Mouse (Mus musculus): Measurements from ENCODE around the gene Slc6a6. TPM values are rescaled to one million over a fixed set of nuclear protein-coding genes. Genes with fewer than 3 reads are reported as not detected.
A peak's percentile ranks its signal among the peaks of the same experiment; 100 is the strongest.

The Slc6a6 gene
- total RNA-seq, 4 experiments from 2014 or later = 91.8 to 114 (median 101) TPM

DNA sequence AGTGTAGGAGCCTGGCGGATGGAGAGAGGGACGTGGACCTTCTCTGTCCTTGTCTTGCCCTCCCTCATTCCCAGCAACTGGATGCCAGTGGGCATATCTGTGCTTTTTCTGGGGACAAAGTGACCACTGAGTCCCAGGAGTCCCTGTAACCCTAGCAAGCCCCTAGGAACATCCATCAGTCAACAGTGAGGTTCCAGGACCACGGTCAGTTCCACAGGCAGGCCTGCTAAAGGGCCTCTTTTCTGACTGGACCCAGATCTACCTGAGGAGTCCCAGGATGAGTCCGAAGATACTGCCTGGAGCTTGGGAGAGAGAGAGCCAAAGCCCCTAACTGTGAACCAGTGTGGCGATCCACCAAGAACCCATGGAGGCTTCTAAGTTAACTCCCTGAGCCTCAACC lies 90.1 kb downstream of the Slc6a6 start:
- no peak for DNase-seq (ENCODE audit: low spot score)

DNA sequence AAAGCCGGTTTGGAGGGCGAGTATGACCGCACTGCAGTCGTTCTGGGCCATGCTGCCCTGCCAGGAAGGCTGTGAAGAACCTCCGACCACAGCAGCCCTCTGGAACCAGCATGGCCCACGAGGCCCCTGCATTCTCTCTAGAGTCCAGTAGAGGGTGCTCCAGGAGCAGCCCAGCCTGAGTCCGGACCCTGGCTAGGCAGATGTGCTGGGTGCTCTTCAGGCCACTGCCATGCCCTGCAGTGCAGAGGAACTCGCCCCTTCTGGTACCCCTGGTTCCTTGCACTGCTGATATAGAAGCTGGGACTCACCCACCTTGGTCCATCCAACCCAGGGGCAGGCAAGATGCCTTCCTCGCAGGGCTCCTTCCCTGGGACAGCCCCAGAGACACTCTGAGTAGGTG lies 92.7 kb downstream of the Slc6a6 start:
- peak; percentile 56 for DNase-seq (ENCODE audit: low spot score)

DNA sequence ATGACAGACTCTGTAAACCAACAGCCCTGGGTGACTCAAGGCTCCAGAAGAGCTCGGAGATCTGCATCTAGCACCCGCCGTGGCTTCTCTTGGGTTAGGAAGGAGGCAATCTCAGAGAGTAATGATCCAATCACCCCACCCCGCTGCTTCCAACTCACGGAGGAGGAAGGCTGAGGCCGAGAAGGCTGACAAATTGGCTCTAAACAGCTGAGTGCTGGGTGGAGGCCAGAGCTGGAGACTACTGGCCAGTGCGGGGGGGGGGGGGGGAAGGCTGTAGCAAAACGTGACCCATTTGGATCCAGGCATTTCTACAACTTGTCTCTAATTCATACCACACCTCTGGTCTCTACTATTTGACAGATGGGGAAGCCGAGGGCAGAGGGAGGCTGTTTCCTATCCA lies 95.4 kb downstream of the Slc6a6 start:
- DNase-seq (ENCODE audit: low spot score) = no peak

DNA sequence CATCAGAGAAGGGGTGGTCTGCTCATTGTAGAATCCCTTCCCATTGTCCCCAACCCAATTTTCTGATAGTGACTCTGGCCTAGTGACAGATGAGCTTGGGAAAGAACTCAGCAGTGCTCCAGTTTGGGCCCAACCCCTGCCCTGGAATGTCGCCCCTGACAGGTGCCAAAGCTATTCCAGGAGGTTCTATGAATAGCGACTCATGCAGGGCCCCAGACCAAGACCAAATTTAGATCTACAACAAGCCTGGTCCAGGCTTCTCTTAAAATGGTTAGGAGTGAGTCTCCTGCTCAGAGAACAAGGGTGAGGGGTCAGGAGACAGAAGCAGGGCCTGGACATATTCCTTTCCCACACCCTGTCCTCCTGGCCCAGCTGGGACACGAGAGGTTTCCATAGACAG lies 101.2 kb downstream of the Slc6a6 start:
- peak; percentile 69 for DNase-seq (ENCODE audit: low spot score)

DNA sequence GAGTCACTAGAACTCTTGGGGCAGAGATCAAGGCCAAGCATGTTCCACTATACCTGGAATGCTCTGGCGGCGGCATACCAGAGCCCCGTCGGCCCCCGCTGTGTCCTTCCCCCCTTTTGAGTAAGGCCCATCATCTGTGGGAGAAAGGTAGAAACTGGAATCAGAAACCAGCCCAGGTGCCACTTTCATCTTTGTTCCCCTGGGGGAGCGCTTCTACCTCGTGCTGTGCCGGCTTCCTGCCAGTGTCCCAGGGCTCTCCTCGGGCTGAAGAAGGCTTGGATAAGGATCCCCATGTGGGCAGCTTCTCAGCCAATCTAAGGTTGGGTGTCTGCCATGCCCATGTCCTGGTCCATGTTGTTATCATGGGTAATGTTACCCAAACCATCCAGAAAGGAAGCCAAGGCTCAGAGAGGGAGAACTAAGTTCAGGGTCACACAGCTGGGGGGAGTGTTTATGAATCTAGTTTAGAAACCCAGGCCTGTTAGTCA lies 104.5 kb downstream of the Slc6a6 start:
- peak; percentile 35 for DNase-seq (ENCODE audit: low spot score)

DNA sequence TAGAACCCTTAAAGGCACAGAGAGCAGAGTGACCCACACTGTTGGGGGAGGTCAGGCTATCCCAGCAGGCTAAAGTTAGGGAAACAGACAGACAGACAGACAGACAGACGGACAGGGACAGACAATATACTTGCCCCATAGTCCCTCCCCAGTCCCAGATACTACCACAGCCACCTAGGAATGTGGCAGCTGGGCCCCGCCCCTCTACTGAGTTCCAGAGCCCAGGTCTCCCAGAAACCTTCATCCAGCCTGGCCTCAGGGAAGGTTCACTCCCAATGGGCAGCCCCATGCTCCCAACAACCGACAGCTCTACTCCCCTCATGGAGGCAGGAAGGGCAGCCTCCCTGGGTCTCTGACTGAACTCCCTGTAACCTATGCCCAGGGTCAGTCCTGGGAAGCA lies 111.8 kb downstream of the Slc6a6 start:
- DNase-seq (ENCODE audit: low spot score) = no peak

DNA sequence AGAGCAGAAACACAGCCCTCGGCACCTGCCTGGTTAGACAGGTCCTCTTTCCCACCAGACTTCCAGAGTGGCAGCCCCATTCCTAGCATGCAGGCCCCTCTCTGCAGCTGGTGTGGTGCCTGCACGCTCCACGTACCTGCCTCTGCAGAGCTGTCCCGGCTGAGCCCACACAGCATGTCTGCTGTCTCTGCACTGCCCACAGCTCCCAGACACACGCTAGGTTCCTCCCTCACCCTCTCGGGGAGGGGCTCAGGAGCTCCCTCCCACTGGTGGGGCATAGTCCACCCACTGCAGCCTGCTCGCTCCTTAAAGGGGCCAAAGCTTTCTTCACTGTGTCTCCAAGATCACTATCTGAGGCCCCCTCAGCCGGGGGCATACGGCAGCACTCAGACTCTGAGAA lies 112.2 kb downstream of the Slc6a6 start:
- DNase-seq (ENCODE audit: low spot score) = no peak

DNA sequence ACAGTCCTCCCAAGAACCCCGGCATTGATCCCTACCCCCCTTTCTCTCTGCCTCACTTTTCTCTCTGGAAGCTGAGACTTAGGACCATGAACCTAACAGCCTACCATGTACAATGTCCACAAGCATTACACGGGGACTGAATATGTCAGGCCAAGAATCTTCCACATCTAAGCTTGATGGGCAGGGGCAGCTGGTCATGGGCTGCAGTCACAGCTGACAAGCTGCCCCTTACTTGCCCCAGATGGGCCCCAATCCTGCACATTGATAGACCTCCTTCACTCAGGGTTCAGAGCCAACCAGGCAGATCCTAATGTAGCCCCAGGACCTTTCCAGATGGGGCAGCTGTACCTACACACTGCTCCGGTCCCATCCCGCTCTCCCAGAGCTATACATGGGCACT lies 112.9 kb downstream of the Slc6a6 start:
- no peak for DNase-seq (ENCODE audit: low spot score)

DNA sequence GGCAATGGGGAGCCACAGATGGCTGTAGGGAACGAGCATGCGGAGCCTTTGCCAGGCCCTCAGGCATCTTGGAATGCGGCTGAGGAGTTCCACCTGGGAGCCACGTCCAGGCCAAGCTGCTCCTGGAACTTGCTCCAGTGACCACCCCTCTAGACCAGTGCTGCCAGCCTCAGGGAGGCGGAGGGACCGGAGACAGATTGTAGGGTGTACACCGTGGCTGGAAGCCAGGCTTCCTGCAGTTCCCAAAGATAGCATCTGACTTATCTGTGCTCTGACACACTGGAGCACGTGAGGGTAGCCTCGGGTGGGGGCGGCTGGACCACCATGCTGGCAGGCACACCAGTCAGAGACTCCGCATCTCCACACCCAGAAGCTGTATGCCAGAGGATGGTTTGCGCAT lies 114.6 kb downstream of the Slc6a6 start:
- no peak for DNase-seq (ENCODE audit: low spot score)

DNA sequence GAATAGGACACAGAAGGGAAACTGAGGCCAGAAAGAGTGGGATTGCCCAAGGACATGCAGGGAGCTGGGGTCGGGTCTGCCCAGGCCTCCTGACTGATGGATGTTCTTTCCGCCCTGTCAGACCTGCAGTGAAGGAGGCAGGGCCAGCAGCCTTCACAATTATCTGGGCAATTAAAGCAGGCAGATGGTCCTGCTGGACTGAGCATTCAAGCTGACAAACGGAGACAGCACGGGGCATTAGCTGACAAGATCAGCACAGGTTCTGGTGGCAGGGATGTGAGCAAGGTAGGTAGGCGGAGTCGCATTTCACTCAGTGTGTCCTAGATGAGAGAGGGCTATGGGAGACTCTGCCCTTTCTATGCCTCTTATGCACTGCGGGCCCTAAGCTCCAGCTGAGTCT lies 120.3 kb downstream of the Slc6a6 start:
- no peak for DNase-seq (ENCODE audit: low spot score)

DNA sequence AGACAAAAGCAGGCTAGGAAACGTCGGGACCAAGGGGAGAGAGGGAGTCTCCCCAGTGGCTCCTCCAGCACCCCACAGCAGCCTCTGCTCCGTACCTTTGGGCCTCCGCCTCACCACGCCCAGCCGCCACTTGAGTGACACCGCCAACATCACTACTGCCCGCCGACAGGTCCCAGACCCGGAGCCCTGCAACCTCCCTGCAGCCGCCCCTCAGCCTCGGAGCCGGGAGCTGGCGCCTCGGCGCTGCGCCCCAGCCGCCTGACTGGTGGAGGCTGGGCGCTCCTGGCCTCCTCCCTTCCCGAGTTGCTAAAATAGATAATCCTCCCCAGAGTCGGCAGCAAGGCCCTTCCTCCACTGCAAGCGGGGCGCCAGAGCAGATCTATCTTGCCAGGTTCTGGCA lies 123.3 kb downstream of the Slc6a6 start:
- DNase-seq (ENCODE audit: low spot score) = no peak

DNA sequence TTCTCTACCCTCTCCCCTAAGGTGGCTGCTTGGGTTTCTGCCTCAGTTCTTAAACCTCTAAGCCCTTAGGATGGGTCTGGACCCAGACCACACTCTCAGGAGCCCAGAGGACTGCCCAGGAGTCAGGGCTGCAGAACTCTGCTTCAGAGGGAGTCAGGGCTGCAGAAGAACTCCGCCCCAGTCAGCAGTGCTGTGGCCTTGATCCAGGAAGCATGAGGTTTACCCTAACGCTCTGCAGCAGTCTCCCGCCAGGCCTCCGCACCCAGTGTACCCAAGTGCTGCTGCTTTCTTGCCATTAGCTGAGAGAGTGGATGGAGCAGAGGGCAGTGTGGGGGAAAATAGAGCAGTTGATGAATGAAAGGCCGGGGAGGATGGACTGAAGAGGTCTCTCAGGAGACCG lies 124.2 kb downstream of the Slc6a6 start:
- no peak for DNase-seq (ENCODE audit: low spot score)

Other genes with a start within 250 kb of the Slc6a6 start
- gene Chchd4, start 210.5 kb upstream of the Slc6a6 start, total RNA-seq (2022) = 10 to 100 TPM; 14.5 to 20.5 (median 16.6) TPM
- gene Tmem43, start 210.3 kb upstream of the Slc6a6 start, total RNA-seq (2022) = 10 to 100 TPM; 22.0 to 29.4 (median 26.1) TPM
- 10 to 100 TPM in 3 of 4 experiments, 1 to 10 TPM in 1; 9.6 to 11.0 (median 10.7) TPM for gene Xpc, start 168.2 kb upstream of the Slc6a6 start, total RNA-seq (2022)
- 10 to 100 TPM; 61.4 to 69.1 (median 65.6) TPM for gene Lsm3, start 168.1 kb upstream of the Slc6a6 start, total RNA-seq (2022)
- gene Grip2, start 143.2 kb downstream of the Slc6a6 start, total RNA-seq (2022) = 10 to 100 TPM in 1 of 4 experiments, 1 to 10 TPM in 3; 5.2 to 10.4 (median 7.1) TPM
- gene Ccdc174, start 194.0 kb downstream of the Slc6a6 start, total RNA-seq (2022) = 10 to 100 TPM in 2 of 4 experiments, 1 to 10 TPM in 2; 6.9 to 14.2 (median 9.4) TPM
- gene 4930590J08Rik, start 218.8 kb downstream of the Slc6a6 start, total RNA-seq (2022) = under 1 TPM; 0.14 to 0.83 (median 0.63) TPM